Mouse (Mus musculus) C2C12 (cell line): ENCODE measurements at regions not wholly inside any gene's neighbourhood (a gene's known extent, or its start where the extent isn't known, plus 50 kb on each side); places are given as distances from the start of the nearest gene placed in this dataset.

Source experiments
- H3K27me3 ChIP-seq: one replicate; pipeline ENCODE4 v1.6.1; 2011; ENCODE audit not compliant: control insufficient read depth, insufficient read depth, insufficient read length
- H3K36me3 ChIP-seq: one replicate; pipeline ENCODE4 v1.6.1; 2011; ENCODE audit not compliant: control insufficient read depth, insufficient read depth
- H3K4me3 ChIP-seq: one replicate; pipeline ENCODE4 v1.5.1; 2011; ENCODE audit warnings: mild to moderate bottlenecking, control low read depth; ENCODE audit not compliant: poor library complexity, insufficient read depth, severe bottlenecking
- H3K79me2 ChIP-seq: one replicate; pipeline ENCODE4 v1.6.1; 2011; ENCODE audit not compliant: control insufficient read depth, insufficient read depth
- H3K79me3 ChIP-seq: one replicate; pipeline ENCODE4 v1.6.1; 2011; ENCODE audit warnings: low read depth, control low read depth
- H3ac ChIP-seq: one replicate; pipeline ENCODE3; 2011; ENCODE audit warnings: low read depth; ENCODE audit not compliant: control insufficient read depth, insufficient read length
- CEBPB ChIP-seq: IDR thresholded peaks from one replicate; pipeline ENCODE4 v1.6.1; 2011; ENCODE audit warnings: low read depth, mild to moderate bottlenecking, control low read depth, moderate library complexity
- CTCF ChIP-seq: IDR thresholded peaks from one replicate; pipeline ENCODE4 v1.5.1; 2011; ENCODE audit not compliant: control insufficient read depth, insufficient read depth, insufficient read length
- FOSL1 ChIP-seq: IDR thresholded peaks from one replicate; pipeline ENCODE4 v1.8.0; 2011; ENCODE audit warnings: mild to moderate bottlenecking, low read length; ENCODE audit not compliant: poor library complexity, insufficient read depth, severe bottlenecking
- MAX ChIP-seq: IDR thresholded peaks from one replicate; pipeline ENCODE4 v1.6.1; 2011; ENCODE audit warnings: mild to moderate bottlenecking, control low read depth
- MYOD1 ChIP-seq: IDR thresholded peaks from one replicate; pipeline ENCODE4 v1.6.1; 2011; ENCODE audit warnings: low read depth; ENCODE audit not compliant: control insufficient read depth, insufficient read length
- MYOG ChIP-seq: IDR thresholded peaks from one replicate; pipeline ENCODE4 v1.6.1; 2011; ENCODE audit not compliant: control insufficient read depth, insufficient read length; ENCODE audit errors: extremely low read depth
- USF1 ChIP-seq: IDR thresholded peaks from one replicate; pipeline ENCODE4 v1.6.1; 2011; ENCODE audit warnings: low read depth, mild to moderate bottlenecking, control low read depth, moderate library complexity

DNA sequence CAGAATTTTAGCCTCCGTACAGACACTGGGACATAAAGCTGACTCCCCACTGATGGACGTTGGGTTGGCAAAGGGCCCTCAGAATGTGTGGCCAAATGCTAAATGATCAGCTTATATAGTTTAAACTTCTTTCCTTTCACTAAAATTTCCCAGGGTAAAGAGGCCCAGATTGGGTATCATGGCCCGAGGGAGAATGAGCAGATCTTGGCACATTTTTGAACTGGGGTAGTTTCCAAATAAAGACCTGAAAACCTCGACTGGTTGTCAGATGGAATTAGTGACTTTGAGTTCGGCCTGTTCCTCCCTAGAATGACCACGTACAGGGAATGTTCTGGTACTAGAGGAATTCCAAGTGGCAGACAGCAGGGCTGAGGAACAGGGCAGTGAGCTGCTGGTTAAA, 127.9 kb upstream of the Adra1d start:
- Histone ChIP-seq H3K4me3 (no peak overlapping the region), H3K27me3 (no peaks in the 10 kb centered on the region), H3ac (no peak overlapping the region), H3K79me2 (no peaks in the 10 kb centered on the region), H3K79me3 (no peaks in the 10 kb centered on the region), H3K36me3 (no peaks in the 10 kb centered on the region)
- TF ChIP-seq FOSL1: no peak
- TF ChIP-seq MYOG: no peak
- no peak for TF ChIP-seq CTCF
- no peak for TF ChIP-seq CEBPB
- TF ChIP-seq MAX: no peak
- TF ChIP-seq MYOD1: no peak
- TF ChIP-seq USF1: no peak

DNA sequence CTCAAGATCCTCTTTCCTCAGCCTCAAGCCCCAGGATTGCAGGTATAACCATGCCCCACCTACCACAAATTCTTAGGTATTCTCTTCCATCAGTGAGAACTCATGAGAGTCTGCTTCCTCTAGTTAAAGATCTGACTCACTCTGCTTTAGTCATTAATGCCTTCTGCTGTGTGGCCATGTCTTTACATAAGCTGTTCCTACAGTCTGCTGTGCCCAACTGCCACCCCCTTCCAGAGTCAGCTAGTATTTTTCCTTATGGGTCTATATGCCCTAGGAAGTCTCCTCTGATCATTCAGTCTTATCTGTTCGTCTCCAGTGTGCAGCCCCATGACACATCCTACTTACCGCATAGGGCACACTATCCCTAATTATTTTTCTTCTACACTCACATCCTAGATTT, 126.2 kb upstream of the Adra1d start:
- TF ChIP-seq FOSL1 (no peak), MYOG (no peak), CEBPB (no peak), MYOD1 (no peak), MAX (no peak), USF1 (no peak), CTCF (no peak)
- Histone ChIP-seq H3K79me3 (no peaks in the 10 kb centered on the region), H3ac (no peak overlapping the region), H3K79me2 (no peaks in the 10 kb centered on the region), H3K27me3 (no peaks in the 10 kb centered on the region), H3K36me3 (no peaks in the 10 kb centered on the region), H3K4me3 (no peak overlapping the region)

DNA sequence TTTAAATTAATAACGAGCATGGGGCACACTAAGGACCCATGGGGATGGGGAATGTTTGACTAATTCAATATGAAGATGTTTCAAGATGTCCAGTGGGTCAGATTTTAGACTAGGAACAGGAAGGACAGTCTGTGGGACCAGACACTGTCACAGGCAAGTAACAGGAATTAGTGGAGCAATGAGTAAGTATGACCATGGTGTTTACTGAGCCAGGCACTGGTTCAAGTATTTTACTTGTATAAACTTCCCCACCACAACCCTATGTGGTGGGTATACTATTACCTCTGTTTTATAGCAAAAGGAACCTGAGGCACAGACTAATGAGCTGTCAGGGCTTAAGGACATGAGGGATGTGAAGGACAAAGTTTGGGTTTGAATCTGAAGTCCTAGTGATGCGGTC, 125.4 kb upstream of the Adra1d start:
- H3ac ChIP-seq: no peak overlapping the region
- H3K79me3 ChIP-seq: no peaks in the 10 kb centered on the region
- no peaks in the 10 kb centered on the region for H3K27me3 ChIP-seq
- no peak overlapping the region for H3K4me3 ChIP-seq
- no peaks in the 10 kb centered on the region for H3K36me3 ChIP-seq
- TF ChIP-seq MYOD1: no peak
- peak; percentile 35 for TF ChIP-seq CEBPB
- TF ChIP-seq MYOG: no peak
- no peak for TF ChIP-seq USF1
- peak; percentile 80 for TF ChIP-seq FOSL1
- peak; percentile 84 for TF ChIP-seq MAX
- no peaks in the 10 kb centered on the region for H3K79me2 ChIP-seq

DNA sequence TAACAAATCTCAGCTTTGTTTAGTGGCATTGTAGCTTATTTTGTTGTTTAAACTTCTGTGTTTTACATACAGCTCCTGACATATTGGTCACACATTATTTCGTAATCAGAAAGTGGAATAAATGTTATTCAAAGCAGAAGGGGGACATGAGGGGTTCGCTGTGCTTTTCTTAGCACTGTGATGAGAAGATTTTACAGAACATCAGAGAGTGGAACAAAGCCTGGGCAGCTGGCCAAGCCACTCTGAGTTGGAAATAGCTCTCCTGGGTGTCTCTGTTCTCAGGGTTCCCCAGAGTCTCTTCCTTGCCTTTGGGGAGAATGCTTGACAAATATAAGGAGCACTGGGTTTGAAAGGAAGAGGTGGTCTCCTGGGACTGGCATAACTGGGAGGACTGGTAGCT, 124.7 kb upstream of the Adra1d start:
- H3ac ChIP-seq: no peak overlapping the region
- H3K79me2 ChIP-seq: no peaks in the 10 kb centered on the region
- no peaks in the 10 kb centered on the region for H3K79me3 ChIP-seq
- no peak overlapping the region for H3K4me3 ChIP-seq
- no peaks in the 10 kb centered on the region for H3K36me3 ChIP-seq
- TF ChIP-seq CEBPB: peak; percentile 55
- TF ChIP-seq MYOG: no peak
- H3K27me3 ChIP-seq: no peaks in the 10 kb centered on the region

DNA sequence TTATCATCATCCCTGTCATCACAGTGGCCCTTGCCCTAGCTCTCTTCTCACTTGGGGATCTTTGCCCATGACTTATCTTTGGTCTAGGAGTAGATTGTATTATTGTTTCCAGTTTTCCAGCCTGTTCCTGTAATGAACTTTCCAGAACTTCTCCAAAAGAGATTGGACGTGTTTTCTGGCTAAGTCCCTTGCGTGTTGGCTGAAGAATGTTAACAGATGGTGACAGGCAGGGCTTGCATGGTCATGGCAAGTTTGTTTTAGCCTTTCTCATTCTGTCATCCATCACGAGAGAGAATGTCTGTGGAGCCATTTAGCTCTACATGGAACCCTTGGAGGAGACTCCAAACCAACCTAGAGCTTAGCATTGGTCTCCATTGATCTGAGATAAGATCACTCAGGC, 123.2 kb upstream of the Adra1d start:
- Histone ChIP-seq H3K79me2 (no peaks in the 10 kb centered on the region), H3K27me3 (no peaks in the 10 kb centered on the region), H3K79me3 (no peaks in the 10 kb centered on the region), H3ac (no peak overlapping the region), H3K36me3 (no peaks in the 10 kb centered on the region), H3K4me3 (no peak overlapping the region)
- TF ChIP-seq CTCF (no peak), FOSL1 (no peak), MYOD1 (no peak), MAX (no peak)

DNA sequence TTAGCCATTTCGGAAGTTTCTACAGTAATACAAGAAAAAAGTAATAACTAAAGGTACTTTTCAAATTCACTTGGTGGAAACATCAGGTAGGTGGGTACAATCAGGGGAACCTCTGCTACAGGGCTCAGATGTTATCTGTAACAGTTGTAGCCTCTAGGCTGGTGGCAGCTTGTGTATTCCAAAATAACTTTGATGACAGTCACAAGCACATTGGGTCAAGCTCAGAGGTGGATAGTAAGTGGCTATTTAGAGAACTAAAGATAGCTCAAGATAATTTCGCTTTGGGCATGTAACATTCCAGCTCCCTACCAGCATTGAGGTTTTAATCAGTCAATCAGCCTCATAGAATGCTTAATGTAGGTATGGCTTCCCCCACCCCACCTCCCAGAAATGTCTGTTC, 121.7 kb upstream of the Adra1d start:
- no peaks in the 10 kb centered on the region for H3K79me3 ChIP-seq
- no peak overlapping the region for H3K4me3 ChIP-seq
- no peak overlapping the region for H3ac ChIP-seq
- no peaks in the 10 kb centered on the region for H3K36me3 ChIP-seq
- H3K27me3 ChIP-seq: no peaks in the 10 kb centered on the region
- TF ChIP-seq USF1: no peak
- TF ChIP-seq MYOG: no peak
- TF ChIP-seq MYOD1: no peak
- no peak for TF ChIP-seq MAX
- H3K79me2 ChIP-seq: no peaks in the 10 kb centered on the region

DNA sequence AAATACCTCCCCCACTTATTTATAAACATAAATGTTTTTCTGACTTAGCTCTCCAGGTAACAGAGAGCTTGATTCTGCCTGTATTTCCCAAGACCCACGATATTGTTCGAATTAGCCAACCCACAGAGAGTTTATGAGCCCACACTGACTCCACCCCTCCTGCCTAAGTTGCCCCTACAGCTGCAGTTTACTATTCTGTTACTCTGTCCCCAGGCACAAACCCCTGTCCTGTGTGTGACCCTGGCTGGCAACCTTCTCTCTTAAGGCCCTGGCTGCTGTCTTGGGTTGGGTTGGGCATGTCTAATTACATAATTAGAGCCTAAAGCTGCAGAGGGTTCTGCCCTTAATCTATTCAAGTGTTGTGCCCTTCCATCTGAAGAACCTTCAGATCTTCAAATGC, 116.4 kb upstream of the Adra1d start:
- Histone ChIP-seq H3K79me3 (no peaks in the 10 kb centered on the region), H3K36me3 (no peaks in the 10 kb centered on the region), H3K27me3 (no peaks in the 10 kb centered on the region), H3ac (no peak overlapping the region), H3K79me2 (no peaks in the 10 kb centered on the region), H3K4me3 (no peak overlapping the region)
- TF ChIP-seq MYOD1 (no peak), FOSL1 (no peak), CEBPB (no peak), MAX (no peak), USF1 (no peak)
